Mouse (Mus musculus): Measurements from ENCODE around the gene Clasrp.

DNA sequence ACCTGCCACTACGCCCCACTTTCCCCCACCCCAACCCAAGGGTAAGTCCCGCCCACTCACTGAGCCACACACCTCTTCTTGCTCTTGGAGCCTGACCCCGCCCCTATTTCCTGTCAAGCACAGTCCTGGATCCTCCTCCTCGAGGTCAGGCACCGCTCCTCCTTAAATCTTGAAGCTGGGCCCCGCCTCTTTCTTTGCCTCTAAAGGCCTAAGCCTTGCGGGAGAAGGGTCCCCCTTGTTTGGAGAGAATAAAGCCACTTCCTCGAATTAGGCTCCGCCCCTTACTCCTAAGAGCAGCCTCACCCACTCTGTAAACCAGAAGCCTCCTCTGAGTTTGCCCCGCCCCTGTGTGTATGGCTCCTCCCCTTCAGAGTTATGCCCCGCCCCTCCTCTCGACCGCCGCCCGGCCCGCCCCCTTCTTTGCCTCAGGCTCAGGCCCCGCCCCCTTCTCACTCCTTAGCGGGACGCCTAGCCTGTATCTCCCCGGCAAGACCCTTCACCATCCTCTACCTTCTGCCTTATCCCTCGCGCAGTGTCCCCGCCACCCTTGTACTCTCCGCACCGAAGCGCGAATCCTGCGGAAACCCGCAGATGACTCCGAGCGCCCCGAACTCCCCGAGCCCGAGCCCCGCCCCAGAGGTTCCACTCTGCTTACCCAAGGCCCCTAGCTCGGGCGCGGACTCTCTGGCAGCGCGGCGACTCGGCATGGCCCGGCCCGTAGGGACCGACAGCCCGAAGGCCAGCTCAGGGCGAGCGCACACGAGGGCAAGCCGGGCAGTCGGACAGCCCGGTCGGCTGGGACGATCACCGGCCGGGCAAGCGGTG lies 24.5 kb upstream of the Clasrp start:
- no peak for TF ChIP-seq CTCF (IDR thresholded peaks at IDR 0.05; ENCODE audit: low read depth)
- no peak for TF ChIP-seq EP300 (IDR thresholded peaks at IDR 0.05; ENCODE audit: low read depth)
